ENCODE assay signal across 9 mouse cellular contexts in the genomic region with DNA sequence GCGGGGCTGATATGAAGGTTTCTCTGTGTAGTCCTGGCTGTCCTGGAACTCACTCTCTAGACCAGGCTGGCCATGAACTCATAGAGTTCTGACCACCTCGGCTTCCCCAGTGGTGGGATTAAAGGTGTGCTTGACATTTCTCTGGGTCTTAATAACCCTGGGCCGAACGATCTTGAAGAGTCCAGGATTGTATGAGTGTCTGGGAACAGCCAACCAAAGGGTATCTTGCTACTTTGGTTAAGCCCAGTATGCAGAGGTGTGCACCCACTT. TPM values are rescaled to one million over a fixed set of nuclear protein-coding genes. Genes with fewer than 3 reads are reported as not detected.
A peak's percentile ranks its signal among the peaks of the same experiment; 100 is the strongest.
DNase-seq lines count a peak whose midpoint lies in the region; ATAC-seq lines count a peak whose summit lies in the region.
"Had no signal": no experiment of that assay in that cellular context is flagged by ENCODE, and none has a peak within 500 bp of the region (broad histone marks: within the 10 kb centered on the region; RNA-seq: fewer than 3 reads in every experiment).

No protein-coding gene starts in this region.

- peak overlapping the region; percentile 62 for H3K4me2 ChIP-seq in heart, embryonic 12.5 days
- H3K4me2 ChIP-seq in hindbrain, embryonic 13.5 days, result peak overlapping the region; percentile 54
- H3K4me2 ChIP-seq in midbrain, embryonic 12.5 days (replicated peaks), result peak overlapping the region; percentile 61

- H3K27me3 ChIP-seq in heart, embryonic 12.5 days (replicated peaks), result no peaks in the 10 kb centered on the region
- peaks cover 7% of the 10 kb centered on the region for H3K27me3 ChIP-seq in hindbrain, embryonic 13.5 days
- H3K27me3 ChIP-seq in midbrain, embryonic 12.5 days, result peaks cover 10% of the 10 kb centered on the region

- peak overlapping the region; percentile 72 for H3K9ac ChIP-seq in heart, embryonic 12.5 days
- peak overlapping the region; percentile 68; the same call in 1 of the 2 replicates for H3K9ac ChIP-seq in hindbrain, embryonic 13.5 days
- H3K9ac ChIP-seq in midbrain, embryonic 12.5 days (replicated peaks), result peak overlapping the region; percentile 20; the same call in 1 of the 2 replicates

- peak overlapping the region; percentile 86 for H3K27ac ChIP-seq in heart, embryonic 12.5 days (ENCODE audit: poor library complexity, severe bottlenecking)
- peak overlapping the region; percentile 77 for H3K27ac ChIP-seq in brown adipose tissue, adult 24 weeks (replicated peaks; ENCODE audit: low read depth, low read length)
- peak overlapping the region; percentile 85 for H3K27ac ChIP-seq in hindbrain, embryonic 13.5 days
- H3K27ac ChIP-seq in midbrain, embryonic 12.5 days (replicated peaks), result peak overlapping the region; percentile 65

- no peaks in the 10 kb centered on the region for H3K9me3 ChIP-seq in heart, embryonic 12.5 days (replicated peaks)
- no peaks in the 10 kb centered on the region for H3K9me3 ChIP-seq in hindbrain, embryonic 13.5 days
- no peaks in the 10 kb centered on the region for H3K9me3 ChIP-seq in midbrain, embryonic 12.5 days

- H3K4me3 ChIP-seq in heart, embryonic 12.5 days, result 0 out of 2 replicates have a peak overlapping the region, but pooled peaks have one; percentile 36
- H3K4me3 ChIP-seq in brown adipose tissue, adult 24 weeks (ENCODE audit: insufficient read depth, low read depth, low read length), result 0 out of 2 replicates have a peak overlapping the region, but pooled peaks have one; percentile 30
- no peak overlapping the region; the same call in 1 of the 2 replicates for H3K4me3 ChIP-seq in hindbrain, embryonic 13.5 days
- 0 out of 2 replicates have a peak overlapping the region, but pooled peaks have one; percentile 39 for H3K4me3 ChIP-seq in midbrain, embryonic 12.5 days

- peaks cover 45% of the 10 kb centered on the region for H3K4me1 ChIP-seq in heart, embryonic 12.5 days (replicated peaks)
- peaks cover 25% of the 10 kb centered on the region for H3K4me1 ChIP-seq in brown adipose tissue, adult 24 weeks (ENCODE audit: control insufficient read depth, insufficient read depth, insufficient read length, low read length)
- peaks cover 40% of the 10 kb centered on the region for H3K4me1 ChIP-seq in hindbrain, embryonic 13.5 days (replicated peaks)
- H3K4me1 ChIP-seq in midbrain, embryonic 12.5 days, result peaks cover 25% of the 10 kb centered on the region

- WGBS in heart, embryonic 12.5 days, result 71% methylated on average over 4 of the region's 4 CpGs
- WGBS in hindbrain, embryonic 13.5 days, result 72% methylated on average over 4 of the region's 4 CpGs
- WGBS in midbrain, embryonic 12.5 days, result 67% methylated on average over 4 of the region's 4 CpGs

- H3K36me3 ChIP-seq in heart, embryonic 12.5 days, result no peaks in the 10 kb centered on the region; the same call in 1 of the 2 replicates
- H3K36me3 ChIP-seq in hindbrain, embryonic 13.5 days, result no peaks in the 10 kb centered on the region
- no peaks in the 10 kb centered on the region for H3K36me3 ChIP-seq in midbrain, embryonic 12.5 days

- no peak for ATAC-seq in heart, embryonic 12.5 days (ENCODE audit: insufficient number of reproducible peaks, low FRiP score)
- ATAC-seq in hindbrain, embryonic 13.5 days (ENCODE audit: low FRiP score), result 0 out of 2 replicates have a peak, but pooled peaks have one; percentile 0
- peak; percentile 14; the same call in 1 of the 2 replicates for ATAC-seq in midbrain, embryonic 12.5 days (ENCODE audit: low FRiP score, low read depth)

- no peak for DNase-seq in heart, adult 18-20 months
- no peak for DNase-seq in adrenal gland, postnatal 25 days
- DNase-seq in kidney, postnatal 25 days, result no peak
- no peak for DNase-seq in frontal cortex, postnatal 14 days (ENCODE audit: low spot score in 2 of 2)
- DNase-seq: right cerebral cortex, postnatal 4 days had no signal

RNA-seq across cellular contexts. Expression of a gene that starts 0.2 kb away (rescaled TPM):
- polyA plus RNA-seq in heart, embryonic 12.5 days (2016; fragmentation: Nextera tagmentation; extraction: Ambion mirVana), result 30.4 and 32.4 TPM in 2 replicates
- total RNA-seq in heart, adult 18-20 months (2021), result 1 to 10 TPM; 7.8 to 7.9 TPM
- 2.7 and 3.3 TPM in 2 replicates for polyA plus RNA-seq in brown adipose tissue, adult 24 weeks (2012; ENCODE audit: insufficient read depth, insufficient read length, missing spikeins)
- polyA plus RNA-seq in hindbrain, embryonic 13.5 days (2015; fragmentation: Nextera tagmentation; extraction: Ambion mirVana), result 8.0 and 8.2 TPM in 2 replicates
- polyA plus RNA-seq in midbrain, embryonic 12.5 days (2016; fragmentation: Nextera tagmentation; extraction: Ambion mirVana), result 8.2 and 9.0 TPM in 2 replicates
- total RNA-seq in adrenal gland, postnatal 25 days (2021), result 48.7 and 59.4 TPM in 2 replicates

RNA-seq across cellular contexts. Expression of a gene that starts 13.1 kb away (rescaled TPM):
- polyA plus RNA-seq in heart, embryonic 12.5 days (2016; fragmentation: Nextera tagmentation; extraction: Ambion mirVana), result 0.13 TPM in 1 of 2 replicates, not detected in the other
- total RNA-seq in heart, adult 18-20 months (2021), result not detected
- not detected in 2 replicates for polyA plus RNA-seq in brown adipose tissue, adult 24 weeks (2012; ENCODE audit: insufficient read depth, insufficient read length, missing spikeins)
- 0.42 and 0.48 TPM in 2 replicates for polyA plus RNA-seq in hindbrain, embryonic 13.5 days (2015; fragmentation: Nextera tagmentation; extraction: Ambion mirVana)
- 0.05 and 0.18 TPM in 2 replicates for polyA plus RNA-seq in midbrain, embryonic 12.5 days (2016; fragmentation: Nextera tagmentation; extraction: Ambion mirVana)
- 0.58 and 0.76 TPM in 2 replicates for total RNA-seq in adrenal gland, postnatal 25 days (2021)

RNA-seq across cellular contexts. Expression of a gene that starts 36.3 kb away (rescaled TPM):
- 0.09 TPM in 1 of 2 replicates, not detected in the other for polyA plus RNA-seq in heart, embryonic 12.5 days (2016; fragmentation: Nextera tagmentation; extraction: Ambion mirVana)
- total RNA-seq in heart, adult 18-20 months (2021), result 1 to 10 TPM in 1 of 2 experiments, under 1 TPM in 1; 0.55 to 2.4 TPM
- polyA plus RNA-seq in brown adipose tissue, adult 24 weeks (2012; ENCODE audit: insufficient read depth, insufficient read length, missing spikeins), result 0.71 TPM in 1 of 2 replicates, not detected in the other
- 0.05 and 0.13 TPM in 2 replicates for polyA plus RNA-seq in hindbrain, embryonic 13.5 days (2015; fragmentation: Nextera tagmentation; extraction: Ambion mirVana)
- polyA plus RNA-seq in midbrain, embryonic 12.5 days (2016; fragmentation: Nextera tagmentation; extraction: Ambion mirVana), result not detected in 2 replicates
- 0.48 and 0.58 TPM in 2 replicates for total RNA-seq in adrenal gland, postnatal 25 days (2021)

RNA-seq across cellular contexts. Expression of a gene that starts 41.2 kb away (rescaled TPM):
- 5.5 and 6.9 TPM in 2 replicates for polyA plus RNA-seq in heart, embryonic 12.5 days (2016; fragmentation: Nextera tagmentation; extraction: Ambion mirVana)
- total RNA-seq in heart, adult 18-20 months (2021), result 10 to 100 TPM in 1 of 2 experiments, 1 to 10 TPM in 1; 2.2 to 19.1 TPM
- 3.6 and 8.2 TPM in 2 replicates for polyA plus RNA-seq in brown adipose tissue, adult 24 weeks (2012; ENCODE audit: insufficient read depth, insufficient read length, missing spikeins)
- 6.3 and 8.8 TPM in 2 replicates for polyA plus RNA-seq in hindbrain, embryonic 13.5 days (2015; fragmentation: Nextera tagmentation; extraction: Ambion mirVana)
- polyA plus RNA-seq in midbrain, embryonic 12.5 days (2016; fragmentation: Nextera tagmentation; extraction: Ambion mirVana), result 4.5 and 6.9 TPM in 2 replicates
- 2.7 and 4.5 TPM in 2 replicates for total RNA-seq in adrenal gland, postnatal 25 days (2021)

Comparison
In these comparisons a context has a peak if more than half of its experiments do, and no peak if none do; other contexts are left out.
1. H3K9ac ChIP-seq: peak in every context shown above with its lines; median percentile 72 in heart, embryonic 12.5 days; 68 in hindbrain, embryonic 13.5 days; 20 in midbrain, embryonic 12.5 days.